Mouse (Mus musculus) gastrocnemius, postnatal 14 days (tissue): ENCODE data around the gene Fbxo30. TPM values are rescaled to one million over a fixed set of nuclear protein-coding genes. Genes with fewer than 3 reads are reported as not detected.
"Not testable (repeated sequence)": the region's sequence is repeated elsewhere in the genome, so short reads cannot be mapped to it uniquely, and the experiment has no call there.

ENCODE experiments used
- DNase-seq: peaks from one replicate; pipeline ENCODE4 v3.0.0; 2021; ENCODE audit warnings: mixed read lengths
- intact Hi-C: fragments of 180-260 bp; cut with DNase I; formaldehyde crosslinking; loops from one replicate; pipeline ENCODE4 v1.15.1; 2025; ENCODE audit warnings: low total_unique reads
- total RNA-seq, 2 experiments: library from RNA; stranded (reverse); gene quantifications; 2 replicates each; pipeline ENCODE4 v1.2.3; 2021

The Fbxo30 gene
- total RNA-seq, 2 experiments from 2014 or later = 10.8 to 12.7 TPM

- intact Hi-C loops, DNase-seq: not testable (repeated sequence)
Observed at GRCm38 (mm10) chr10:11317856-11318454, 36.8 kb downstream of the Fbxo30 start.

- DNase-seq = no peak
- intact Hi-C loops = no loop called here
Observed at GRCm38 (mm10) chr10:11319446-11319970, 38.4 kb downstream of the Fbxo30 start.

GRCm38 (mm10) chr10:11322316-11322715, 41.2 kb downstream of the Fbxo30 start:
- no peak for DNase-seq
- intact Hi-C loops = no loop called here

GRCm38 (mm10) chr10:11323202-11323898, 42.2 kb downstream of the Fbxo30 start:
- no peak for DNase-seq
- intact Hi-C loops = no loop called here

GRCm38 (mm10) chr10:11326526-11326925, 45.4 kb downstream of the Fbxo30 start:
- intact Hi-C loops = no loop called here
- no peak for DNase-seq

- intact Hi-C loops = loop anchor here (5.0 kb wide), 1 partner anchor 61 kb away; the partner anchor contains the start of gene Fbxo30
- DNase-seq = peak; percentile 89
Observed at GRCm38 (mm10) chr10:11343205-11344141, 62.3 kb downstream of the Fbxo30 start, which contains the start of gene Epm2a. TSS of gene Epm2a (plus strand) at chr10:11343404.

GRCm38 (mm10) chr10:11344536-11345468, 63.7 kb downstream of the Fbxo30 start:
- DNase-seq = no peak
- intact Hi-C loops = loop anchor here (5.0 kb wide), 1 partner anchor 63 kb away; the partner anchor contains the start of gene Fbxo30

Other genes with a start within 250 kb of the Fbxo30 start
- gene Grm1, start 199.0 kb upstream of the Fbxo30 start, total RNA-seq = under 1 TPM in 1 of 2 experiments, not detected in 1; 0.04 TPM
- gene Shprh, start 131.9 kb upstream of the Fbxo30 start, total RNA-seq = 1 to 10 TPM; 7.5 to 7.6 TPM
- 10 to 100 TPM; 37.8 to 41.0 TPM for gene Epm2a, start 62.1 kb downstream of the Fbxo30 start, total RNA-seq